Mouse (Mus musculus) kidney, adult 8-10 months (tissue): ENCODE results near the gene Tet3.
"Not testable (repeated sequence)": the region's sequence is repeated elsewhere in the genome, so short reads cannot be mapped to it uniquely, and the experiment has no call there.

Experiments used
- DNase-seq, 2 experiments: peaks; one replicate each; pipeline ENCODE4 v3.0.0; 2022

Gene Tet3

GRCm38 (mm10) chr6:83361523-83362248, 97.2 kb downstream of the Tet3 start:
- no peak for DNase-seq

DNA sequence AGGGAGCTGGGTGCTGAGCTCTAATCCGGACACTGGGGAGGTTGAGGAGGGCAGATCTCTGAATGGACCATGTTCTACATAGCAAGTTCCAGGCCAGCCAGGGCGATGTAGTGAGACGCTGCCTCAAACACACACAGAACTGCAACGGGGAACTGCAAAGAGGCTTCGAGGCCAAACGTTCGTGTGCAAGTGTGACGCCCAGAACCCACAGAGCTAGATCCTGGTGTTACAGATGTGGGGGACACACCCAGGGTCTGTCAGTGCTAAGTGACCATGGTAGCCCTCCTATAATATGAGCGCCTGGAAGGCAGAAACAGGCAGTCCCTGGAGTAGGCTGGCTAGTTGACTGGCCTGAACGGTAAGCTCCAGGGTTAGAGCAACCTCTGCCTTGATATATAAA, 101.4 kb downstream of the Tet3 start:
- no peak for DNase-seq

DNA sequence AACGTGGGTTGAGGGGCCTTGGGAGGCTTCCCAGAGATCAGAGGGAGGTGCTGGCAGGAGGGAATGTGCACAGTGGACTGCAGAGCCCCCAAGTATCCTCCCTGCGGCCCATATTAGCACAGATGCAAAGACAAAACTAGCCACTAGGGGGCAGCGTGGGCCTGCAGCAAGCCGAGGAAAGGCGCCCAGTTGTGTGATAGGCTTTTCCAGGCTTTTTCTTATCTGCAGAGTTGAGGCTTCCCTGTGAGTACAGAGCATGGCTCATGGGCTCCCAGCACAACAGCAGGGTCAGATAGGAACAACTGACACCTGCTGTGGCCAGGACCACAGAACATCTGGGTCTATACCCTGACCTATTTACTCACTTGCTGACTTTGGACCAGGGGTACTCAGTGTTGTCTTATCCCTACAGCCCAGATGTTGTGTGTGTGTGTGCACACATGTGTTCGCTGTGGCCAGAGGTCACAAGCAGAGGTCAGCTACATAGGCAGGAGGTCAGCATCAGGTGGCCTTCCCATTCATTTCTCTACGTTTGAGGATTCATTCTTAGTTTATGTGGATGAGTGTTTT, 102.2 kb downstream of the Tet3 start:
- DNase-seq = peak; percentile 61 to 76

GRCm38 (mm10) chr6:83354856-83355781, 103.8 kb downstream of the Tet3 start:
- peak; percentile 28 to 42 for DNase-seq

- DNase-seq = no peak
These were observed 106.0 kb downstream of the Tet3 start for GRCm38 (mm10) chr6:83352666-83353410.

- DNase-seq = no peak
These were observed 107.3 kb downstream of the Tet3 start for GRCm38 (mm10) chr6:83351490-83352160.

DNA sequence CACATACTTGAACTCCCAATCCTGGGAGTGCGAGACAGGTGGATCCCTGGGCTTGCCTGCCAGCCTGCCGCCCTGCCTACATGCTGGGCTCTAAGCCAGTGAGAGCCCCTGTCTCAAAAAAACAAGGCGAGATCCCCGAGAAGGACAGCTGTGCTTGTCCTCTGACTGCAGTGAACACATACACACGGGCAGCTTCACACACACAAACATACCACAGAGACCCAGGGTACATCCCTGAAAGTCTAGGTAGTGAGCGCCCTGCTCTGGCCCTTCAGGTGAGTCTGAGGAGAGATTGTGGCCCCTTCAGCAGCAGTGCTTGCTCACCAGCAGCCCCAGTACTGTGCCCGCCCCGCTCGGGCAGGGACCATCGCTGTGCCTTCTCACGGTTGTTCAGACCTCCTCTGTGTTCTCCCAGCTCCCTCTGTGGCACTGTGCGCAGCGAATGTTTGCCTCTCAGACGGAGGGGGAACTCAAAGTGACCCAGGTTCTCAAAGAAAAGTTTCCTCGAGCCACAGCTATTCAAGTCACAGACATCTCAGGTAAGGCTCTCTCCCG, 108.0 kb downstream of the Tet3 start:
- DNase-seq = no peak

DNA sequence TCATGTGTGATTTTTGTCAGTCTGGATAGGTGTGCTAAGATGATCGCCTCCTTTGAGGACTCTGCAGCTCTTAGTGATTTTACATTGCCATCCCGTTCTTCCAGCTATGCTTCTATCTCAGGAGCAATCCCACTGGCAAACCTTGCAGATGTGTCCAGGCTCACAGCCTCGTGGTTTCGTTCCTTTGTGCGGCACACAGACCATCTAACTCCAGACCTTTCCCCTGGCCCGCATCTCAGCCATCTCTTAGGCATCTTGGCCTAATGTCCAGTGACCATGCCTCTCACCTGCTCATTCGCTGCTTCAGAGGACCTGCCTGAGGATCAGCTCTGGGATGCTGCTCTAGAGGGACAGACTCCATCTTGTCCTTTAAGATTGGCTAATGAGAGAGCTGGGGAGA, 108.7 kb downstream of the Tet3 start:
- DNase-seq = no peak

DNA sequence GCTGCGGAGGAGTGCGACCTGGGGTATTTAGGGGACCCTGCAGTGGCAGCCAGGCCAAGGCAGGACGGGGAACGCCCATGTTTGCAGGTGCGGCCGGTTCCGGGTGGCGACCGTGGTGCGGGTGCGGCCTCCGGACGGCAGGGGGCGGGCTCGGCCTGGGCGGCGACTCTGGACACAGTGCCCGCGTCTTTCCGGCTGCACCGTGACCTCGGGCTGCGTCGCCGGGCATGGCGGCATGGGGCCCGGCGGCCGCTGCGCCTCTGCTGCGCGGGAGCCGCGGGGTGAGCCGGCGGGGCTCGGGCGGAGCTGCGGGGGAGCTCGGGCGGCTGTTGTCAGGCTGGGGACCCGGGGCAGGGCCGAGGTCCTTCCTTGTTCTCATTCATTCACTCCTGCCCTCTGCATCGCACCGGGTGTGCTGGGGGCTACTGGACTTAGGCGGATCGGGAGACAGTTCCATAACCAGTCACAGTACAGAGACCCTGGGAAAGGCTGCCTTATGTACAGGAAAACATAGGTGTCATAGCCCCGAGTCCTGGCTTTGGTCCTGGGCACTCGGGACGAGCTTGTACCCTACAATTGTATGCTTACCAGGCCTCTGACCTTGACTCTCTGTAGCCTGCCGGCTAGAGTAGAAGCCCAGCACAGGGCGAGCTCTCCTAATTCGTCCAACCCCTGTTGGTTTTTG, 109.5 kb downstream of the Tet3 start:
- DNase-seq = peak; percentile 83 to 91

GRCm38 (mm10) chr6:83348873-83349272, 110.0 kb downstream of the Tet3 start, which contains the start of gene Bola3:
Gene Bola3 (plus strand): TSS chr6:83349147.
- no peak for DNase-seq

- no peak for DNase-seq
These were observed 111.0 kb downstream of the Tet3 start for GRCm38 (mm10) chr6:83347916-83348315.

DNA sequence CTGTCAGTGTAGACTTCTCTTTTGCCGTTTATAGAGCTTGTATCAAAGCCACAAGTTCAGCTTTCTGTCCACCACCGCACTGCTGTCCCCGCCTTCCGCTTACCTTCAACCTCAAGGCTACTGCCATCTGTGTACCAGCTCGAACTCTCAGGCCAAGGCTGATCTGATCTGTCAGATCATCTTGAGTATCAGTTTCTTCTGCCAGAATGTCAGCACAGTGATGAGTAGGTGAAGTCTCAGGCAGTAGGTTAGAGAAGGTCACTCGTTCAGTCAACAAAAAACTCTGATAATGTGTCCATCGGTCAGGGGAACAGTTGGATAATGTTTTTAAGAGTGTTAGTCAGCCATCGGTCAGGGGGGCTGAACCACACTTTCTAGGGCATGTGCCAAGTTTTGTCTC, 113.6 kb downstream of the Tet3 start:
- not testable (repeated sequence) for DNase-seq

DNA sequence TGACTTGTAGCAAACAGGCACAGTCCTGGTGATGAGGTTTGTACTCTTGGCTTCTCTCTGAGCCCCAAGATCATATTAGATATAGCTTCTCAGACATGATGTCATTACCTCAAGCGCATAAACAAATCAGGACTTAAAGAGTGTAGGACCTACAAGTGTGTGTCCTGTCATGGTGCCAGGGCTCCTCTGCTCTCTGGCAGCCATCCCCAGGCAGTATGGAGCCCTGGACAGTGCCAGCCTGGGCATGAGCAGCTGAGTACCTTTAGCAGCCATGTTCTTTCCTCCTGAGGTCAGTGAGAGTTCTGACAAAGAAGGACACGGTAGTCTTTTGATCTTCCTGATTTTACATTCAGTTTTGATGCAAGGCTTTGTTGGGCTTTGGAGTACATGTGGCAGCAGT, 115.9 kb downstream of the Tet3 start:
- DNase-seq = no peak

GRCm38 (mm10) chr6:83341387-83341786, 117.5 kb downstream of the Tet3 start:
- no peak for DNase-seq

DNA sequence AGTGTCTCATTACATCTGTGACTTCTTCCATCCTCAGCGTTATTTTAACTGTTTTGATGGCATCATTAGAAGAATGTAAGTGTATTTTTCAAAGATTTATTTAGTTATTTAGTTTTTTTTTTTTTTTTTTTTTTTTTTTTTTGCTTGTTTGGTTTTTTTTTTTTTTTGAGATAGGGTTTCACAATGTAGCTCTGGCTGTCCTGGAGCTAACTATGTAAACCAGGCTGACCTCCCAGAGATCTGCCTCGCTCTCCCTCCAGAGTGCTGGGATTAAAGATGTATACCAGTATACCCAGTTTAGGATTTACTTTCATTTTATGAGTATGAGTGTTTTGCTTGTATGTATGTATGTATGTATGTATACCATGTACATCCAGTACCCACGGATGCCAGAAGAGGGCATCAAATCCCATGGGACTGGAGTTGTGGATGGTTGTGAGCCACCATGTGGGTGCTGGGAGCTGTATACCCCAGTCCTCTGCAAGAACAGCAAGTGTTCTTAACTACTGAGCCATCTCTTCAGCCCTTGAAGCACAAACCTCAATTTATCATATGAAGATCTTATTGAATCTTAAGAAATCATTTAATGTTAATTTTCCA, 131.2 kb downstream of the Tet3 start:
- DNase-seq = no peak

DNA sequence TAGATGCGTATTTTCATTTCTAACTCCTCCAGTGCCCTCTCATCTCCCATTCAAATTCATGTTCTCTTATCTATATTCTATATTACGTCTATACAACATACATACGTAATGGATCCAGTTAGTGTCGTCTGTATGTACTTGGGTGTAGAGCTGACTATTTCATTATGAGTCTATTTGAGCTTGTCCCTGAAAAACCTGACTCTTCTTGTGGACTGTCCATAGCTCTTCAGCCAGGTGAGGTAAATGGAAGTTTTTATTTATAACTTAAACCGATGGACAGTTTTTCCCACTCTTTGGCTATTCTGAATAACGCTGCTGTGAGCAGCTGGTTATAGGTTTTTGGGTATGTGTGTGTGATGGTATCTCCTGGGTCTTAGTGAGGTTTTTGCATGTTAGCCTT, 132.1 kb downstream of the Tet3 start:
- no peak for DNase-seq

DNA sequence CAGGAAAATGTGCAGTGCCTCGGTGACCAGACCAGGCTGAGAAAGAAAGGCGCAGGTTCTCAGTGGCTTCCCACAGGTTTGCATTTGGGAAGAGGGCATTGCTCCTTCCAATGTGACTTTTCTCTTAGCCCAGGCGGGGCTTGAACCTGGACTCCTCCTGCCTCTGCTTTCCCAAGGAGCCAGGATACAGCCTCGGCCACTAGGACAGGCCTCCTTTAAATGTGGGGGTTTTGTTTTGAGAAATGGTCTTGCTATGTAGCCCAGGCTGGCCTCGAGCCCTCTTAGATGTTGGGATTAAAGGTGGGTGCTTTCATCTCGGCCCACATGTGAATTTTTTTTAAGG, 132.5 kb downstream of the Tet3 start:
- DNase-seq = no peak

GRCm38 (mm10) chr6:83325525-83326393, 133.1 kb downstream of the Tet3 start, which contains the start of the genes Mthfd2 and Mob1a:
Gene Mthfd2 (minus strand): TSS chr6:83325908.
Gene Mob1a (plus strand): TSS chr6:83326016.
- peak; percentile 95 to 96 for DNase-seq

GRCm38 (mm10) chr6:83323652-83324419, 135.0 kb downstream of the Tet3 start:
- DNase-seq = no peak
